Mouse (Mus musculus) adrenal gland, adult 8-10 months (tissue): ENCODE measurements around the gene Cradd. TPM values are rescaled to one million over a fixed set of nuclear protein-coding genes. Genes with fewer than 3 reads are reported as not detected.

Experiments used
- DNase-seq: peaks from one replicate; pipeline ENCODE4 v3.0.0; 2022
- total RNA-seq, 4 experiments: library from RNA; stranded (reverse); gene quantifications; 2 replicates each; pipeline ENCODE4 v1.2.4; 2022

Cradd gene
- total RNA-seq, 4 experiments from 2014 or later, result 9.5 to 16.5 (median 13.2) TPM

GRCm38 (mm10) chr10:95332596-95332995 lies 8.7 kb upstream of the Cradd start:
- no peak for DNase-seq

GRCm38 (mm10) chr10:95330375-95331363 lies 6.7 kb upstream of the Cradd start:
- no peak for DNase-seq

- DNase-seq, result no peak
Measured at GRCm38 (mm10) chr10:95329884-95330283, 6.0 kb upstream of the Cradd start.

- no peak for DNase-seq
Measured at GRCm38 (mm10) chr10:95324278-95324631, 322 bp upstream of the Cradd start.

GRCm38 (mm10) chr10:95322076-95323070 lies 1.6 kb downstream of the Cradd start:
- DNase-seq, result peak; percentile 44

- DNase-seq, result no peak
Measured at GRCm38 (mm10) chr10:95319001-95319400, 4.9 kb downstream of the Cradd start.

- peak; percentile 77 for DNase-seq
Measured at GRCm38 (mm10) chr10:95318392-95318708, 5.6 kb downstream of the Cradd start.

GRCm38 (mm10) chr10:95317581-95318391 lies 6.1 kb downstream of the Cradd start:
- DNase-seq, result peak; percentile 29

GRCm38 (mm10) chr10:95317091-95317490 lies 6.8 kb downstream of the Cradd start:
- DNase-seq, result no peak

- DNase-seq, result no peak
Measured at GRCm38 (mm10) chr10:95316675-95317074, 7.3 kb downstream of the Cradd start.

- no peak for DNase-seq
Measured at GRCm38 (mm10) chr10:95315801-95316474, 8.0 kb downstream of the Cradd start.

GRCm38 (mm10) chr10:95315321-95315720 lies 8.6 kb downstream of the Cradd start:
- DNase-seq, result no peak

- no peak for DNase-seq
Measured at GRCm38 (mm10) chr10:95314019-95314418, 9.9 kb downstream of the Cradd start.

GRCm38 (mm10) chr10:95313524-95313923 lies 10.4 kb downstream of the Cradd start:
- no peak for DNase-seq

GRCm38 (mm10) chr10:95310688-95311441 lies 13.1 kb downstream of the Cradd start:
- no peak for DNase-seq

- DNase-seq, result no peak
Measured at GRCm38 (mm10) chr10:95309412-95310322, 14.3 kb downstream of the Cradd start.

GRCm38 (mm10) chr10:95308991-95309390 lies 14.9 kb downstream of the Cradd start:
- DNase-seq, result no peak

- DNase-seq, result no peak
Measured at GRCm38 (mm10) chr10:95307916-95308315, 16.0 kb downstream of the Cradd start.

GRCm38 (mm10) chr10:95306824-95307552 lies 16.9 kb downstream of the Cradd start:
- no peak for DNase-seq
